Mouse (Mus musculus) cerebellum, adult 2 months (tissue): ENCODE measurements around the gene Nploc4. TPM values are rescaled to one million over a fixed set of nuclear protein-coding genes. Genes with fewer than 3 reads are reported as not detected.

ENCODE experiments used
- DNase-seq, 2 experiments: peaks; one replicate each; pipeline ENCODE4 v3.0.0; 2021
- H3K27ac ChIP-seq: fragments of 200-500 bp; 2 replicates; pipeline ENCODE4 v1.5.1; 2012; ENCODE audit warnings: low read length, control low read depth, inconsistent platforms; ENCODE audit not compliant: insufficient read depth
- H3K27me3 ChIP-seq: fragments of 200-500 bp; 2 replicates; pipeline ENCODE4 v1.6.1; 2012; ENCODE audit warnings: inconsistent platforms, mild to moderate bottlenecking, low read length, moderate library complexity; ENCODE audit not compliant: control insufficient read depth, insufficient read depth
- H3K4me1 ChIP-seq: fragments of 200-500 bp; 2 replicates; pipeline ENCODE4 v1.6.1; 2011; ENCODE audit warnings: low read length; ENCODE audit not compliant: control insufficient read depth, insufficient read depth
- H3K4me3 ChIP-seq: fragments of 200-500 bp; replicated peaks from 2 replicates; pipeline ENCODE3; 2011; ENCODE audit warnings: mild to moderate bottlenecking, low read depth, low read length, control low read depth; ENCODE audit not compliant: insufficient read depth
- CTCF ChIP-seq: fragments of 200-500 bp; IDR thresholded peaks from 2 replicates; pipeline ENCODE4 v1.5.1; 2011; ENCODE audit warnings: low read depth, mild to moderate bottlenecking, control low read depth, low read length, moderate library complexity, borderline replicate concordance; ENCODE audit not compliant: insufficient read depth
- POLR2A ChIP-seq: fragments of 200-500 bp; IDR thresholded peaks from 2 replicates; pipeline ENCODE4 v1.6.1; 2011; ENCODE audit warnings: low read length, control low read depth, borderline replicate concordance; ENCODE audit not compliant: insufficient read depth
- WGBS: fragments of 180-500 bp; shearing (Covaris S2); methylation state at CpG from one replicate; pipeline ENCODE4 v1.1.7; 2018; 5-methylcytosine and 5-hydroxymethylcytosine counted together
- polyA plus RNA-seq: library from polyadenylated mRNA; depleted of rRNA; stranded (reverse); fragments of >200 nt; gene quantifications from 2 replicates; pipeline ENCODE4 v1.2.3, GENCODE M21; 2012

Nploc4 gene
- polyA plus RNA-seq, 1 experiment = 56.3 TPM

DNA sequence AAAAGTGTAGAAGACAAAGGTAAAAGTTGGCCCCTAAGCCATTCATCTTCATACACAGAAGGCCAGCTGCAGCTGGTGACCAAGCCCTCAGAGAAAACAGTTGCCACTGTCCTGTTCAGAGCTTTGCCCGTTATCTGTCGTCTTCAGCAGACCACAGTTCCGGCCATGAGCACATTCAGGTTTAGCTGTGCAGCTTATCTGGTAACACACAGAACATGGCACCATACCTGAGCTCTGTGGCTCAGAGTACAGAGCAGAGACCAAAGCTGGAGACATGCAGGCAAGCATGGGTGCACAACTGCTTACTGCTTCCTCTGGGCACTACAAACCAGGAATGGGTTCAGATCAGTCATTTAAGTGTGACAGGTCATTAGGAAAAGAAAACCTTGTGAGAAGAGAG lies 31.6 kb downstream of the Nploc4 start:
- Histone ChIP-seq H3K4me1 (no peaks in the 10 kb centered on the region), H3K27me3 (no peaks in the 10 kb centered on the region), H3K27ac (no peak overlapping the region), H3K4me3 (no peak overlapping the region)
- TF ChIP-seq CTCF (no peak), POLR2A (no peak)
- DNase-seq = no peak
- 92% methylated on average over 3 of the region's 3 CpGs for WGBS

DNA sequence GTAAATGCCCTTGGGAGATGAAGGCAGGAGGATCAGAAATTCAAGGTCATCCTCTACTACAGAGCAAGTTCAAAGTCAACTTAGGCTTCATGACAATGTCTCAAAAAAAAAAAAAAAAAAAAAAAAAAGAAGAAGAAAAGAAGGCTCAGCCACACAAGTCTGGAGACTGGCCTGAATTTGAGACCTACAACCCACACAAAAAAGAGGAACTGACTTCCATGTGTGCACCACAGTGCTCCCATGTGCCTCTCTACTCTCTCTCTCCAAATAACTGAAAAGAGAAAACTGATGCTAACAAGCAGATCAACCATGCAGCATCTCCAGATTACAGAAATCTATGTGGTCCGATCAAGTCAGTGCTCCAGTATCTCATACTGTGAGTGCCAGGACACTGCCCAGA lies 32.7 kb downstream of the Nploc4 start:
- Histone ChIP-seq H3K27me3 (no peaks in the 10 kb centered on the region), H3K27ac (no peak overlapping the region), H3K4me1 (no peaks in the 10 kb centered on the region), H3K4me3 (no peak overlapping the region)
- no peak for DNase-seq
- 88% methylated on average over 1 of the region's 1 CpGs for WGBS
- TF ChIP-seq POLR2A (no peak), CTCF (no peak)

DNA sequence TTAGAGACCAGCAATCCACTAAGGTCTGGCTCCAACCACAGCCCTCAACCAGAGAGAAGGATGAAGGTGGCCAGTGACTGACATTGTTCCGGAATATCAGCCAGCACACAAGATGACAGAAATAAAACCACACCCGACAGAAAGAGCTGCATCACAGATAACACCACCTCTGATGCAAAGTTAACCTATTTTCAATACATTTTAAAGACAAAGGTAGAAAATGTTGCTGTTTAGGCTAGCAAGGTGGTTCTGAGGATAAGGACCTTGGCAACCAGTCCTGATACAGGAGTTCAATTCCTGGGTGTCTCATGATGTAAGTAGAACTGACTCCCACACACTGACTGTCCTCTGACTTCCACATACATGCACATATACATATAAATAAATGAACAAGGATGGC lies 38.2 kb downstream of the Nploc4 start:
- no peaks in the 10 kb centered on the region for H3K4me1 ChIP-seq
- no peak overlapping the region for H3K4me3 ChIP-seq
- no peak for DNase-seq
- no peaks in the 10 kb centered on the region for H3K27me3 ChIP-seq
- TF ChIP-seq CTCF (no peak), POLR2A (no peak)
- WGBS = 93% methylated on average over 2 of the region's 2 CpGs
- no peak overlapping the region for H3K27ac ChIP-seq

DNA sequence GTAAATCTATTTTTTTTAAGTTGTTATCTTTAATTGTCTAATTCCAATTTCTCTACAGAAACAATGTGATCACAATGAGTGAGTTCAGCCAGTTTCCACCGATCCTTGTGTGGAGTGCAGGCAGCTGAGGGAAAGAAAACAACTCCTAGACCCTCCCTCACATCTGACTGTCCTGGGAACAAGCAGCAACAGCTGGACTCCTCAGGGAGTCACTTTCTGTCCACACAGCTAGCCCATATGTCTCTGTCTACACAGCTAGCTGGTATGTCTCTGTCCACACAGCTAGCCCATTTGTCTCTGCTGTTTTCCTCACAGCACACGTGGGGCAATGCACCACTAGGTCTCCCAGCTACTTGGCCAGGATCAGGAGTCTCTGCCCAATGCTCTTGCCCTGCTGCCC lies 39.9 kb downstream of the Nploc4 start:
- no peak for DNase-seq
- Histone ChIP-seq H3K4me1 (no peaks in the 10 kb centered on the region; the same call in 1 of the 2 replicates), H3K27ac (no peak overlapping the region), H3K4me3 (no peak overlapping the region), H3K27me3 (no peaks in the 10 kb centered on the region)
- TF ChIP-seq POLR2A (no peak), CTCF (no peak)
- WGBS = 53% methylated on average over 2 of the region's 2 CpGs

DNA sequence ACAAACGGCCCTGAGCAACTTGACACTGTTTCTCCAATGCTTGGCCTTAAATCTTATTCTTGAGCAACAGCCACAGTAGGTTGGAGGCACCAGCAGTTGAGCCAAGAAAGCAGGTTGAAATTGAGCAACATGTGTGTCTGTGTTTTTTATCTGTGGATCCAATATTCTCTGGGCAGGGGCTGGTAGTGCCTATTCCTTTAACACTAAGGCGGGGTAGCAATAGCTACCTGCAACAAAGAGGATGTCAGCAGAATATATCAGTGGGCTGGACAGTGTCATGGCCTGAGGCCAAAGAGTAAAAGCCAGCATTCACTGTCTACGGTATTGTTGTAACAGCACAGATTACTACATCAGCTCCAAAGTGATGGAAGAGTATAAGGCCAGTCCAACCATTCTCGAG lies 41.8 kb downstream of the Nploc4 start:
- 76% methylated on average over 4 of the region's 4 CpGs for WGBS

DNA sequence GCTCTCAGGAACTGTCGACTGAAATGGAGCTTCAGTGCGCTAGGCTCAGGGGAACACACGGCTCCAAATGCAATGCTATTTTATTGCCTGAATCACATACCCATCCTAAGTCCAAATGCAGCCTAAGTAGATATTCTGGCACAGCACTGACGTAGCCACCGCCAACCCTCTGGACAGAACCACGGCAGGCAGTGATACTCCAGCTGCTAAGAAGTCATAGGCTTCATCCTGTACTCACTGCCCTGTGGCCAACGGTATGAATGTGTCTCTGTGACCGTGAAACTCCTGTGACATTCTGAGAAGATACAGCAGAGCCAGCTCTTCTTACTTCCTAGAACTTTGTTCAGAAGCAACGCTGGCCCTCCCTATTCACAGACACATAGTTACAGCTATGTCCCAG lies 48.9 kb downstream of the Nploc4 start:
- TF ChIP-seq POLR2A = no peak
- no peak for DNase-seq
- Histone ChIP-seq H3K4me3 (no peak overlapping the region), H3K27ac (no peak overlapping the region), H3K27me3 (no peaks in the 10 kb centered on the region), H3K4me1 (no peaks in the 10 kb centered on the region; the same call in 1 of the 2 replicates)
- 85% methylated on average over 9 of the region's 9 CpGs for WGBS

More for the DNA sequence above, 41.8 kb downstream of the Nploc4 start:
- H3K4me1 ChIP-seq = no peaks in the 10 kb centered on the region; the same call in 1 of the 2 replicates
- TF ChIP-seq CTCF = no peak
- no peak for TF ChIP-seq POLR2A
- H3K27ac ChIP-seq = no peak overlapping the region
- no peak for DNase-seq
- H3K4me3 ChIP-seq = no peak overlapping the region
- H3K27me3 ChIP-seq = no peaks in the 10 kb centered on the region

DNA sequence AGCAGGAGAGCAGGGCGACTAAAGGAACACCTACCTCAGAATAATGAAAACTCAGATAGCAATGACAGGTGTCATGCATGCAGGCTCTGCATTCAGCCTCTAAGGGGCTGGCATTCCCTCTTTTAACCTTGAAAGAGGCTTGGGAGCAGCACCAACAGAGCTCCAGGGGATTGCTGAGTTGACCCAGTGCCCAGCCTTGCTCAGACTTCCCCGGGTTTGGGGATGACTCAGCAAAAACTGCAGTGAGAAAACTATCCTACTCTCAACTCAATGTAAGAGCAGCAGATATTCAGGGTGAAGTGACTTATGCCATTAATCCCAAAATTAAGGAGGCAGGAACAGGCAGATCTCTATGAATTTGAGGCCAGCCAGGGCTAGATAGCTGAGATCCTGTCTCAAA lies 50.4 kb downstream of the Nploc4 start:
- WGBS = 45% methylated on average over 2 of the region's 2 CpGs
- no peaks in the 10 kb centered on the region for H3K27me3 ChIP-seq
- no peak overlapping the region for H3K27ac ChIP-seq
- no peak for DNase-seq
- H3K4me3 ChIP-seq = no peak overlapping the region
- no peak for TF ChIP-seq CTCF
- no peak for TF ChIP-seq POLR2A
- H3K4me1 ChIP-seq = no peaks in the 10 kb centered on the region

DNA sequence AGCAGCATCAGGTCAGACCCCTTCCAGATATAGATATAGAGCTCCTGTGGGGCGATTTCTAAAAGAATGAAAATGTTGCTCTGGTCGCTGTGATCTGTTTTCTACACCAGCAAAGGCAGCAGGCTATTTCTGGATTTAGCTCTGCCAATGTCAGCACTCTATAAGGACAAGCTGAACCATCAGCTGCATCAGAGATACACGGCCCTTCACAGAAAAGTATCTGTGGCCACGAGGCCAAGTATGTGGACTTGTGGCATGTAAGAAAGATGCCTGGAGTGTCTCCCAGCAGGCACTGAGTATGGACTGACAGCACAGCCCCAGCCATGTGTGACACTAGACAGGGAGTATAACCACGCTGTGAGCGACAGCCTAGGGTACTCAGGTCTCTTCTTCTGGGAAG lies 50.9 kb downstream of the Nploc4 start:
- no peaks in the 10 kb centered on the region for H3K27me3 ChIP-seq
- no peak overlapping the region for H3K27ac ChIP-seq

More for the DNA sequence above, 50.9 kb downstream of the Nploc4 start:
- H3K4me3 ChIP-seq = no peak overlapping the region
- TF ChIP-seq CTCF = no peak
- no peak for TF ChIP-seq POLR2A
- WGBS = 90% methylated on average over 6 of the region's 6 CpGs
- no peaks in the 10 kb centered on the region for H3K4me1 ChIP-seq
- DNase-seq = no peak
